In the genomic region with DNA sequence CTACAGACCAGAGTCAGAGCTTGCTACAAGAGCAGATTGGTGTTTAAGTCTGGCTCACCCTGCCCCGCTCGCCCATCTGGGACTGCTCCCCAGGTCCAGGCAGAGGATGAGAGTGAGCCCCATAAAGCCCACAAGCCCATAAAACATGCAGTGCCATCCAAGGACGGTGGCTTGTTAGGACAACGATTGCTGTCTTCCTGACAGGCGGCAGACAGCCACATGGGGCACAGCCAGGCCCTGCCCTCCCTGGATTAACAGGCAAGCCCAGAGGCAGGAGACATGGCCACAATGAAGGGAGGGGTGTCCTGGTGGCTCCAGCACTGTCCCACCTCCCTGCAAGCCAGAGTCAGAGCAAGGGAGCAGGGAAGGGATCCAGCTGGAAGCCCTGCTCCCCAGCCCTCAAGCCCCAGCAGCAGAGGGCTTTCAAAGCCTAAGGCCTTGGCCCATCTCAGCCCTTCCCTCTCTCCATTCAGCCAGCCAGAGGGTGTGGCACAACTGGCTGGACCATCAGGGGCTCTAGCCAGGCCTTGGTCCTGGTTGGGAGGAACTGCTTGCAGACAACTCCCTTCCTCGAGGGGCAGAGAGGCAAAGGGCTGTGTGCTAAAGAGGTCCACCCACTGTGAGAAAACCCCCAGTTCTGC, we compare ENCODE assay signal across 9 mouse cellular contexts. TPM values are rescaled to one million over a fixed set of nuclear protein-coding genes. Genes with fewer than 3 reads are reported as not detected.
DNase-seq lines count a peak whose midpoint lies in the region; ATAC-seq lines count a peak whose summit lies in the region.
"Had no signal": no experiment of that assay in that cellular context is flagged by ENCODE, and none has a peak within 500 bp of the region (broad histone marks: within the 10 kb centered on the region; RNA-seq: fewer than 3 reads in every experiment).

No protein-coding gene starts in this region.

- peak overlapping the region; percentile 71 for H3K27ac ChIP-seq in kidney, embryonic 16.5 days (ENCODE audit: low read length)
- peak overlapping the region; percentile 77 for H3K27ac ChIP-seq in embryonic facial prominence, embryonic 15.5 days (replicated peaks)
- peak overlapping the region; percentile 78 for H3K27ac ChIP-seq in heart, embryonic 15.5 days
- H3K27ac ChIP-seq: midbrain, embryonic 12.5 days had no signal

- H3K9ac ChIP-seq in kidney, embryonic 16.5 days (replicated peaks; ENCODE audit: low read length) = peak overlapping the region; percentile 24; the same call in 1 of the 2 replicates
- no peak overlapping the region for H3K9ac ChIP-seq in embryonic facial prominence, embryonic 15.5 days
- no peak overlapping the region; the same call in 1 of the 2 replicates for H3K9ac ChIP-seq in heart, embryonic 15.5 days

- H3K4me2 ChIP-seq in kidney, embryonic 16.5 days (replicated peaks; ENCODE audit: low read depth, low read length) = no peak overlapping the region
- no peak overlapping the region for H3K4me2 ChIP-seq in embryonic facial prominence, embryonic 15.5 days (replicated peaks)
- no peak overlapping the region for H3K4me2 ChIP-seq in heart, embryonic 15.5 days
- H3K4me2 ChIP-seq: midbrain, embryonic 12.5 days had no signal

- ATAC-seq in kidney, embryonic 16.5 days (ENCODE audit: low FRiP score, low TSS enrichment) = no peak
- ATAC-seq in embryonic facial prominence, embryonic 15.5 days (ENCODE audit: insufficient number of reproducible peaks, low FRiP score, low TSS enrichment, low read depth) = no peak; the same call in 1 of the 2 replicates
- no peak; the same call in 1 of the 2 replicates for ATAC-seq in heart, embryonic 15.5 days (replicated peaks; ENCODE audit: insufficient number of reproducible peaks, insufficient read depth, low FRiP score, low read depth)

- DNase-seq in kidney, postnatal 10 days = no peak
- DNase-seq in lung, postnatal 14 days = peak; percentile 62
- DNase-seq in cerebellum, postnatal 14 days = no peak
- DNase-seq in Muller cell, postnatal 12 days (ENCODE audit: inconsistent ontology term) = no peak
- DNase-seq in cerebellum, adult 9-11 months = no peak

- no peak overlapping the region for H3K4me3 ChIP-seq in kidney, embryonic 16.5 days (ENCODE audit: low read length)
- no peak overlapping the region for H3K4me3 ChIP-seq in embryonic facial prominence, embryonic 15.5 days (replicated peaks)
- H3K4me3 ChIP-seq in heart, embryonic 15.5 days = no peak overlapping the region
- H3K4me3 ChIP-seq: midbrain, embryonic 12.5 days had no signal

- H3K27me3 ChIP-seq in kidney, embryonic 16.5 days (ENCODE audit: insufficient read depth, low read length) = no peaks in the 10 kb centered on the region
- no peaks in the 10 kb centered on the region for H3K27me3 ChIP-seq in embryonic facial prominence, embryonic 15.5 days
- H3K27me3 ChIP-seq in heart, embryonic 15.5 days = no peaks in the 10 kb centered on the region
- H3K27me3 ChIP-seq: midbrain, embryonic 12.5 days had no signal

- WGBS in kidney, embryonic 16.5 days = 57% methylated on average over 6 of the region's 6 CpGs
- WGBS in embryonic facial prominence, embryonic 15.5 days = 48% methylated on average over 6 of the region's 6 CpGs
- 62% methylated on average over 6 of the region's 6 CpGs for WGBS in heart, embryonic 15.5 days

- H3K4me1 ChIP-seq in kidney, embryonic 16.5 days (ENCODE audit: insufficient read depth, low read length) = peaks cover 34% of the 10 kb centered on the region
- H3K4me1 ChIP-seq in embryonic facial prominence, embryonic 15.5 days = peaks cover 58% of the 10 kb centered on the region
- H3K4me1 ChIP-seq in heart, embryonic 15.5 days (replicated peaks) = peaks cover 42% of the 10 kb centered on the region

- no peaks in the 10 kb centered on the region for H3K9me3 ChIP-seq in kidney, embryonic 16.5 days (ENCODE audit: low read length)
- H3K9me3 ChIP-seq in embryonic facial prominence, embryonic 15.5 days (replicated peaks) = no peaks in the 10 kb centered on the region
- H3K9me3 ChIP-seq in heart, embryonic 15.5 days (replicated peaks) = no peaks in the 10 kb centered on the region
- H3K9me3 ChIP-seq: midbrain, embryonic 12.5 days had no signal

- H3K36me3 ChIP-seq in kidney, embryonic 16.5 days (ENCODE audit: insufficient read depth, low read length) = no peaks in the 10 kb centered on the region
- no peaks in the 10 kb centered on the region; the same call in 1 of the 2 replicates for H3K36me3 ChIP-seq in embryonic facial prominence, embryonic 15.5 days
- no peaks in the 10 kb centered on the region for H3K36me3 ChIP-seq in heart, embryonic 15.5 days
- H3K36me3 ChIP-seq: midbrain, embryonic 12.5 days had no signal

RNA-seq across cellular contexts. Expression of a gene that starts 40.1 kb away (rescaled TPM):
- polyA plus RNA-seq in kidney, embryonic 16.5 days (2015; fragmentation: Nextera tagmentation; extraction: Ambion mirVana) = 77.3 and 78.3 TPM in 2 replicates
- polyA plus RNA-seq in embryonic facial prominence, embryonic 15.5 days (2015; fragmentation: Nextera tagmentation; extraction: Ambion mirVana) = 49.3 and 53.7 TPM in 2 replicates
- polyA plus RNA-seq in heart, embryonic 15.5 days (2015; fragmentation: Nextera tagmentation; extraction: Ambion mirVana) = 121 and 140 TPM in 2 replicates

RNA-seq across cellular contexts. Expression of a gene that starts 41.2 kb away (rescaled TPM):
- 0.22 and 0.32 TPM in 2 replicates for polyA plus RNA-seq in kidney, embryonic 16.5 days (2015; fragmentation: Nextera tagmentation; extraction: Ambion mirVana)
- polyA plus RNA-seq in embryonic facial prominence, embryonic 15.5 days (2015; fragmentation: Nextera tagmentation; extraction: Ambion mirVana) = 0.72 and 0.85 TPM in 2 replicates
- polyA plus RNA-seq in heart, embryonic 15.5 days (2015; fragmentation: Nextera tagmentation; extraction: Ambion mirVana) = 0.43 and 0.49 TPM in 2 replicates
